Mouse (Mus musculus) thymus, adult 2 months (tissue): ENCODE measurements around the gene Taf3. TPM values are rescaled to one million over a fixed set of nuclear protein-coding genes. Genes with fewer than 3 reads are reported as not detected.
A peak's percentile ranks its signal among the peaks of the same experiment; 100 is the strongest.

ENCODE experiments used
- DNase-seq: peaks from one replicate; pipeline ENCODE4 v3.0.0; 2021
- H3K27ac ChIP-seq: fragments of 200-500 bp; 2 replicates; pipeline ENCODE4 v1.5.1; 2012; ENCODE audit warnings: low read length, control low read depth; ENCODE audit not compliant: control insufficient read depth, insufficient read depth
- H3K27me3 ChIP-seq: fragments of 200-500 bp; 2 replicates; pipeline ENCODE4 v1.6.1; 2012; ENCODE audit warnings: mild to moderate bottlenecking, low read length, moderate library complexity, mixed read lengths; ENCODE audit not compliant: control insufficient read depth, insufficient read depth
- H3K36me3 ChIP-seq: fragments of 200-500 bp; 2 replicates; pipeline ENCODE4 v1.6.1; 2012; ENCODE audit warnings: mild to moderate bottlenecking, low read length, moderate library complexity; ENCODE audit not compliant: control insufficient read depth, insufficient read depth
- H3K4me1 ChIP-seq: fragments of 200-500 bp; replicated peaks from 2 replicates; pipeline ENCODE4 v1.6.1; 2012; ENCODE audit warnings: low read length; ENCODE audit not compliant: control insufficient read depth, insufficient read depth
- H3K4me3 ChIP-seq: fragments of 200-500 bp; 2 replicates; pipeline ENCODE4 v1.5.1; 2012; ENCODE audit warnings: mild to moderate bottlenecking, low read length, control low read depth, moderate library complexity; ENCODE audit not compliant: control insufficient read depth, insufficient read depth
- CTCF ChIP-seq: fragments of 200-500 bp; IDR thresholded peaks from 2 replicates; pipeline ENCODE4 v1.5.1; 2012; ENCODE audit warnings: mild to moderate bottlenecking, control low read depth, low read length, moderate library complexity, borderline replicate concordance; ENCODE audit not compliant: control insufficient read depth, poor library complexity, insufficient read depth; ENCODE audit errors: extremely low read depth
- POLR2A ChIP-seq: fragments of 200-500 bp; IDR thresholded peaks from 2 replicates; pipeline ENCODE4 v1.6.1; 2012; ENCODE audit warnings: mild to moderate bottlenecking, low read length, control low read depth, moderate library complexity; ENCODE audit not compliant: control insufficient read depth, poor library complexity, insufficient read depth; ENCODE audit errors: extremely low read depth
- WGBS: fragments of 180-500 bp; shearing (Covaris S2); methylation state at CpG from one replicate; pipeline ENCODE4 v1.1.7; 2018; 5-methylcytosine and 5-hydroxymethylcytosine counted together
- polyA plus RNA-seq: library from polyadenylated mRNA; depleted of rRNA; stranded (reverse); fragments of >200 nt; gene quantifications from 2 replicates; pipeline ENCODE4 v1.2.3, GENCODE M21; 2012

Gene Taf3
- polyA plus RNA-seq, 1 experiment, result 10.0 TPM

DNA sequence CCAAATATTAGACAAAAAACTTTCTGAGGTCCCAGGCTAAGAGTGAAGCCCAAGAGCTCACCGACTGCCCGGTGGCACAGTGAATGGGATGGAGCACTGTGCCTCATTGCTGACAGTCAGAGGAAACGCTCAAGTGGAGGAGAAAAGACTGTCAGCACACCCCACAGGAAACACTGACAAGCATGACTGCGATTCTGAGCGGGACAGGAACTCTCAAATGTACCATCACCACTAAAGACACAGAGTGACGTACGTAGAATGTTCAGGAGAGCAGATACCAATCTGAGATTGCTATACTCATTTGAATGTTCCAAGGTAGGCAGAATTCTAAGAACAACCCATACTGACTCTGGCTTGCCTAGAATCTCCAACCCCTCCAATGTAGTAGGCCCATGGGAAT lies 50.9 kb downstream of the Taf3 start:
- peaks cover 2% of the 10 kb centered on the region for H3K4me1 ChIP-seq
- no peaks in the 10 kb centered on the region for H3K36me3 ChIP-seq
- no peak for TF ChIP-seq CTCF
- TF ChIP-seq POLR2A, result no peak
- H3K27ac ChIP-seq, result no peak overlapping the region
- no peaks in the 10 kb centered on the region for H3K27me3 ChIP-seq
- no peak overlapping the region for H3K4me3 ChIP-seq
- peak; percentile 25 for DNase-seq
- WGBS, result 42% methylated on average over 7 of the region's 7 CpGs

GRCm38 (mm10) chr2:9996111-9996510 lies 52.3 kb downstream of the Taf3 start:
- DNase-seq, result no peak
- no peaks in the 10 kb centered on the region for H3K36me3 ChIP-seq
- TF ChIP-seq CTCF (no peak), POLR2A (no peak)
- H3K4me1 ChIP-seq, result peaks cover 2% of the 10 kb centered on the region; the same call in 1 of the 2 replicates
- H3K4me3 ChIP-seq, result no peak overlapping the region
- no peaks in the 10 kb centered on the region for H3K27me3 ChIP-seq
- 98% methylated on average over 5 of the region's 5 CpGs for WGBS
- H3K27ac ChIP-seq, result no peak overlapping the region

DNA sequence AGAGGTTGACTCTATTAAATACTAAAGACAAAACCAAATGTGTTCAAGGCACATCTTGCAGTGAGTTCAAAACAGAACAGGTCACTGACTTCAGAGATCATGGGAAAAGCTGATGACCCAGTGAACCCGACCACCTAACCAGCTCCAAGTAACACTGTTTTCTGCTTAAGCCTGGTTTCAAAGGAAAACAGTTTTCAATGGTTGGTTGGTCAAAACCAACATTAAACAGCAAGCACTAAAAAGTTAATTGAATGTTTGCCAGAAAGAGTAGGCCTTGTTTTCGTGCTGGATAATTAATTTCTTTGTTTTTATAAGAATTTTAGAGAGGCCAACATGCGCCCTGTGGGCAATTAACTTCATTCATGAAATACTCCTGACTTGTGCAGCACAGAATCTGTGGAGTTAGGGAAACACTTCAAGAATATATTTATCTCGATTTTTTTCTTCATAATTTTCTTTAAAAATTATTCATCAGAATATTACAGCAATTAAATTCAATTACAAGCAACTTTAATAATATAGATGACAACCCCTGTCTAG lies 57.6 kb downstream of the Taf3 start:
- Histone ChIP-seq H3K4me3 (no peak overlapping the region), H3K4me1 (no peaks in the 10 kb centered on the region), H3K27ac (no peak overlapping the region), H3K27me3 (no peaks in the 10 kb centered on the region), H3K36me3 (no peaks in the 10 kb centered on the region)
- no peak for DNase-seq
- TF ChIP-seq CTCF (no peak), POLR2A (no peak)
- WGBS, result 91% methylated on average over 4 of the region's 4 CpGs

DNA sequence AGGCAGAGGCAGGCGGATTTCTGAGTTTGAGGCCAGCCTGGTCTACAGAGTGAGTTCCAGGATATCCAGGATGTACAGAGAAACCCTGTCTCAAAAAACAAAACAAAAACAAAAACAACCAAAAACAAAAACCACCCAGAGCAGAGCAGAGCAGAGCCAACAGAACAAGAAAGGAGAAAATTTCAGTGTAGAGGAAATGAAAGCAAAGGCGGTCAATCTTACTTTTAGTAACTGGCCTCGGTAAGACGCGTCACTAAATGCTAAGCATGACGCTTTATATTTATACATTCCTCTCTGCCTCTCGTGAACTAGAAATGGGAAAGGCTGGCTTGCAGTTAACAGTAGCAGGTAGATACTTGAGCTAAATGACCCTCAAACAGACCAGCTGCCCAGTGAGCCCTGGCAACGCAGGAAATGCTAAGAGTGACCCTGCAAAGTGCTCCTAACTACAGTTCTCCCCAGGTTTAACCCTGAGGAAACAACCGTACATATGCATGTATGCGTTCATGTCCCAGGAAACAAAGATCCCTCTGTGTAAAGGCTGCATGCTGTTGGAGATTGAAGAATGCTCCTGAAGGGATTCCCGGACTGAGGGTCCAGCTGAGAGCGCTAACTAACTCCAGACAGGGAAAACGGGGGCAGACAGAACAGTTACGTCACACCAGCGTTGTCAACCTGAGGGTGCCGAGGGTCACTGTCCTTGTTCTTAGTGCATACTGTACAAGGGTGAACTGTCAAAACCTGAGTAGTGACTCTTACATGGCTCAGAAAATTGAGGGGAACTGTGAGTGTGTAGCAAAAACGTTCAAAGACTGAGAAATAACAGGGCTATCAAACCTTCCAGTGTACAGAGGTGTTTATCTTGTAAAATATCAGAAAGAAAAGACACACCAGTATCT lies 58.5 kb downstream of the Taf3 start:
- WGBS, result 94% methylated on average over 17 of the region's 17 CpGs
- no peak overlapping the region for H3K27ac ChIP-seq
- DNase-seq, result no peak
- H3K4me3 ChIP-seq, result no peak overlapping the region
- H3K4me1 ChIP-seq, result no peaks in the 10 kb centered on the region
- no peaks in the 10 kb centered on the region for H3K36me3 ChIP-seq
- H3K27me3 ChIP-seq, result no peaks in the 10 kb centered on the region
- TF ChIP-seq POLR2A (no peak), CTCF (no peak)

GRCm38 (mm10) chr2:9988290-9988689 lies 60.1 kb downstream of the Taf3 start:
- Histone ChIP-seq H3K36me3 (no peaks in the 10 kb centered on the region), H3K4me3 (no peak overlapping the region), H3K27ac (no peak overlapping the region), H3K4me1 (no peaks in the 10 kb centered on the region), H3K27me3 (no peaks in the 10 kb centered on the region)
- WGBS, result 95% methylated on average over 4 of the region's 4 CpGs
- TF ChIP-seq CTCF (no peak), POLR2A (no peak)
- DNase-seq, result no peak

- H3K4me3 ChIP-seq, result no peak overlapping the region
- no peaks in the 10 kb centered on the region for H3K36me3 ChIP-seq
- WGBS, result 46% methylated on average over 6 of the region's 6 CpGs
- no peak for TF ChIP-seq POLR2A
- no peak for TF ChIP-seq CTCF
- H3K27me3 ChIP-seq, result no peaks in the 10 kb centered on the region
- no peak for DNase-seq
- no peaks in the 10 kb centered on the region for H3K4me1 ChIP-seq
- H3K27ac ChIP-seq, result no peak overlapping the region
Observed at GRCm38 (mm10) chr2:9985979-9986447, 62.4 kb downstream of the Taf3 start.

DNA sequence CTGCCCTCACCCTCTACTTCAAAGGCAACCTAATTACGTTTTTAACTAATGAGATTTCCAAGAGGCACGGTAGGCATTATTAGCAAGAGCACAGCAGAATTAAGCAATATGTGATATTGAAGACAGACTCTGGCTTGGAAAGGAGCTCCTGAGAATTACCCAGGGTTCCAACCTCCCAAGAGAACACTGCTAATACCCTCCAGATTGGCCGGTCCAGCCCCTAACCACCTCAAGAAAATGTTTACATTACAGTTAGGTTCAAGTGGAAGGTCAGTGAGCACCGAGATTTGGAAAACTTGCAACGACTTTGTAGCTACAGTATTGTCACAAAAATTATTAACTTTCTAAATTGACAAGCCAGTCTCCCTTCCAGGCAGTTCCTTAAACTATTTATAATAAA lies 66.0 kb downstream of the Taf3 start:
- 88% methylated on average over 5 of the region's 5 CpGs for WGBS
- no peak for DNase-seq
- Histone ChIP-seq H3K36me3 (no peaks in the 10 kb centered on the region), H3K27ac (no peak overlapping the region), H3K4me1 (no peaks in the 10 kb centered on the region), H3K4me3 (no peak overlapping the region), H3K27me3 (no peaks in the 10 kb centered on the region)
- TF ChIP-seq POLR2A (no peak), CTCF (no peak)
